Mouse (Mus musculus): ENCODE measurements around the gene Gm11099.

Gm11099 gene

DNA sequence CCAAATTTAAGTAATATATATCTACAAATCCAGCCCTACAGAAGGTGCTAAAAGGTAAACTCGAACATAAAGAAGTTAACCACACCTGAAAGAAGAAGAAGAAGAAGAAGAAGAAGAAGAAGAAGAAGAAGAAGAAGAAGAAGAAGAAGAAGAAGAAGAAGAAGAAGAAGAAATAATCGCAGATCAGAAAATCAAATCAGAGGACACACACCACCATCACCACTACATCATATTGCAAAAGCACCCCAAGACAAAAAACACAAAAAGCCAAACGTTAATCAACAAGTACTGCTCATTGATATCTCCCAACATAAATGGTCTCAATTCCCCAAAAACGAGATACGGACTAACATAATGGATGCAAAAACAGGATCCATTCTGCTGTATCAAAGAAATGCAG, at the start of gene Gm11099:
Gene Gm11099 (plus strand): TSS at position 301 of the 400 bp plus-strand sequence.
- no peak for DNase-seq (ENCODE audit: low spot score in 2 of 2)

DNA sequence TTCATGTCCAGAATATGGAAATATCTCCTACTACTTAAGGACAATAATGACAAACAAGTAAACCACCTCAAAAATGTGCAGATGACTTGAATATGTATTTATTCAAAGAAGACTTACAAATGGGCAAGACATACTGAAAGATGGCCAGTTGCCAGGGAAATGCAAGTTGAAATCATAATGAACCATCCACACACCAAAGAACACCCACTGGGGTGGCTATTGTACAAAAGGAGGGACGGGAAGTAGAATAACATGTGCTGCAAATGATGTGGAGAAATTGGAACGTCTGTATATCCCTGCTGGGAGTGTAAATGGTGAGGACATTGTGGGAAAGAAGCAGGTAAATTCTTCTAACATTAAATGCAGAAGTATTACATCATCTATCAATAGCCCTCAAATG, 46.3 kb upstream of the Gm11099 start:
- no peak for DNase-seq (ENCODE audit: low spot score in 2 of 2)

DNA sequence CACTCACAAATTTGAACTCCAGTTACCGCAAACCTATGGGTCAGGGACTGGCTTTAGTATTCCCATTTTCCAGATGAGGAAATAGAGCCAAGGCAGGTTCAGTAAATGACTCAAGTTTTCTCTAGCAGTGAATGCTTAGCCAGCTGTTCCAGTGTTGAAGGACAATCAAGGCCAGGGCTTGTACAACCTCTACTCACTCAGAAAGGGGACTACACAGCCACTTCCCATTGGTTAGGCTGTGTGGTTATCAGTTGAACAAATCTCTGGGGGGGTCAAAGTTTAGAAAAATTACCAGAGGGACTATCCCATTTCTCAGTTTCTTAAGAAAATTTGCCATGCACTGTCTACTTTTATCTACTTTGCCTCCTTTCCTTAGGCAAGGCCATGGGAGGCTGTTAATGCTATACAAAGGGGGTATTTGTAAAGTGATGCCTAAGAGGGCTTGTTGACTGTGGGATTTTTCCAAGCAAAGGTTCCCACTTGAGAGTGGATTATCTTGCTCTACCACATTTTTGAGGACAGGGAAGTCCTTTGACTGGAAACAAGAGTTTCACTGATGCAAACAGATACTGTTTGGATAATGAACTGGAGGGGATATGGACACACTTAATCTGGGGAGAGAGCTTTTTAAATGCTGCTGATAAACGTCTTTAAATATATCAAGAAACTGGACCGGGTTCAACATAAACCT, 30.2 kb upstream of the Gm11099 start:
- no peak for DNase-seq (ENCODE audit: low spot score in 2 of 2)

- DNase-seq (ENCODE audit: low spot score in 2 of 2) = peak in 1 of 2 experiments; percentile 15
These were observed 29.1 kb upstream of the Gm11099 start for GRCm38 (mm10) chr2:58829981-58830742.

GRCm38 (mm10) chr2:58832253-58832980, 26.8 kb upstream of the Gm11099 start:
- DNase-seq (ENCODE audit: low spot score in 2 of 2) = no peak

- DNase-seq (ENCODE audit: low spot score in 2 of 2) = no peak
These were observed 18.2 kb upstream of the Gm11099 start for GRCm38 (mm10) chr2:58841021-58841420.

DNA sequence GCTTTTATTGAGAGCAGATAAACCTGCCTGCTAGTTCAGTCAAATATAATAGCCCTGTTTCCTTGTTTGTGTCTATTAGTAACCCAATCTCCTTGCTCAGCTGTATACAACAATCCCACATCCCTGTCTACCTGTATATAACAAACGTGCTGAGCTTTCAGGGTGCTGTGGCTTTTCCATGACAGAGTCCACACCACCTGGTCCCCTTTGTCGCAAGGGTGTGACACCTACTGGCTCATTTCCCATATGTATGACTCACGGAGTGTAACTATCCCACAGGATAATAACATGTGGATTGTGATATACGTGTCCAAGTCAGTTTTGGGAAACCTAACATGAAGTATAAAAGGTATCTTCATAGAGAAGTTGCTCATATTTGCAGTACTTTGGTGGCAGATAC, 16.8 kb upstream of the Gm11099 start:
- no peak for DNase-seq (ENCODE audit: low spot score in 2 of 2)

GRCm38 (mm10) chr2:58844499-58844898, 14.7 kb upstream of the Gm11099 start:
- no peak for DNase-seq (ENCODE audit: low spot score in 2 of 2)

- no peak for DNase-seq (ENCODE audit: low spot score in 2 of 2)
These were observed 20.6 kb downstream of the Gm11099 start for GRCm38 (mm10) chr2:58879876-58880275.

GRCm38 (mm10) chr2:58905057-58905456, 45.8 kb downstream of the Gm11099 start:
- DNase-seq (ENCODE audit: low spot score in 2 of 2) = no peak

GRCm38 (mm10) chr2:58906814-58907516, 47.7 kb downstream of the Gm11099 start:
- DNase-seq (ENCODE audit: low spot score in 2 of 2) = no peak

DNA sequence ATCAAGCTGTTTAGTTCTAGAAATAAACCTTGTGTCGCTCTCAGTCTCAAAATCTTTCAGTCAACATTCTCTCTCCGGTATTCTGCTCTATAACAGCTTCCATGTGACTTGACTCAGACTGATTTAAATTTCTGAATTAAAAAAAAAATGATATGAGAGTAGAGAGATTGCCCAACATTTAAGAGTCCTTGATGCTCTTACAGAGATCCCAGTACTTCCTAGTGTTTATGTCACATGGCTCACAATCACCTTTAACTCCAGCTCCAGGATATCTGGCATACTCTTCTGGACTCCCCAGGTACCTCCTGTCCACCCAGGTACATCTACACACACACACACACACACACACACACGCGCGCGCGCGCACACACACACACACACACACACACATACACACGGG, 53.1 kb downstream of the Gm11099 start:
- DNase-seq (ENCODE audit: low spot score in 2 of 2) = no peak

DNA sequence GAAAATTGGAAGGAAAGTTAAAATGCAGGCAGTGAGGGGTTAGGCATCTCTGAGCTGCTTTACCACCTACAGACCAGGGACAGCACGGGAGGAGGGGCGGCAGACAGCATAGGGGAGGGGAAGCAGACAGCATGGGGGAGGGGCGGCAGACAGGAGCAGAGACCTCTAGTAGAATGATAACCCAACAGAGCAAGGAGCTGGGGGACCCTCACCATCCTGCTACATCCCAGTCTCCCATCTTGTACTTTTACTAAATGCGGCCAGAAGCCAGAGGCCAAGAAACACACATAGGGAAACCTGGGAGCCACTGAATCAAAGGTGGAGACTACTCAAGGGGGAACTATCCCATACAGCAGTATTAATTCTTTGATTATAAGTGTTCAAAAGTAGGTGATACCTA, 59.1 kb downstream of the Gm11099 start:
- DNase-seq (ENCODE audit: low spot score in 2 of 2) = no peak

- peak in 1 of 2 experiments; percentile 29 for DNase-seq (ENCODE audit: low spot score in 2 of 2)
These were observed 66.3 kb downstream of the Gm11099 start for GRCm38 (mm10) chr2:58925551-58925950.

DNA sequence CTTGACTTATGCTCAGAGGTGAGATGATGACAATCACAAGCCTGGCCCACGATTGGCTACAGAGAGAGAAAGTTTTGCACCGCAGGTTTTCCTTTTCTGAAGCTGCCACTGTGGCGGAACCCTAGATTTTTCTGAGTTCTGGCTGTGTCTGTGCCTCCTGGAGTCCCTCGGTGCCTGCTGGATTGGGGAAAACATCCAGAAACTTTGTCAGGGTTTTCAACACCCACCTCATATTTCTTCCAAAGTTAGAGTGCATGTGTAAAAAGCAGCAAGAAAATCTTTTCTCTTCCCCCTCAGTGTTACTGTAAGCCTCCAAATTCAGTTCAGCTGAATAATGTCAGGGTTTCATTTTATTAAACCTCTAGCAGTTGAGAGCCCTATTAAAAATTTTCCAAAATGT, 82.1 kb downstream of the Gm11099 start:
- peak; percentile 13 to 14 for DNase-seq (ENCODE audit: low spot score in 2 of 2)

DNA sequence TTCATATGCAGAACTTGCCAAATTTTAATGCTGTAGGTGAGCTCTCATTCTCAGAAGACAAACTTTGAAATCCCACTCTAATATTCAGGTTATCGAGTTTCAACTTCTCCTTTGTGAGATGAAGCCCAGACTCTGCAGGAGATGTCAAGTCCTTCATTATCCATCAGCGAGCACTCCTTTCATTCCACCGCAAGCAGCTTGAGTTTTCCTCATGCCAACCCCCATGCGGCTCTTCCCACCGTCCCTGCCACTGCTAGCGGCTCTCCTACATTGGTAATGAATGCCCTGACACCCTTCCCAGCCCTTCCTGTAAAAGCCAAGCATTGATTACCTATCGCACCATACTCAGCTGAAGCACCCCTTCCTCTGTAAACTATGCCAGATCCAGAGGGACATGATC, 89.6 kb downstream of the Gm11099 start:
- DNase-seq (ENCODE audit: low spot score in 2 of 2) = no peak

- DNase-seq (ENCODE audit: low spot score in 2 of 2) = no peak
These were observed 92.9 kb downstream of the Gm11099 start for GRCm38 (mm10) chr2:58952101-58952500.

DNA sequence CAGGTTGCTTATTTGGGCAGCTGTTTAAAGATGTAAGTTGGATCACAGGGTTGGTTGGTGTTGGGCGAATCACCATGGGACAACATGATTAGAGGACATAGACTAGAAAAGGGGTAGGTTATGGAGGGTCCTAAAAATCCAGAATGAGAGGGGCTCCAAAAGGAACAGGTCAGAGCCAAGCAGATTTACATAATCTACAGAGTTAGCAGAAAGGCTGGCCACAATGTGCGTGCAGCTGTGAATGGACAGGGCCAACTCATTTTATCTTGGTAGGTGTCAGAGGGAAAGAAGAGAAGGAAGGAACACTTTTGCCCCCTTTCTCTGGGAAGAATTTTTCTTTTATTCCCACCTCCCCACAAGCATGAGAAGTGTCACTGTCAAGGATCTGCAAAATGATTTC, 97.1 kb downstream of the Gm11099 start:
- DNase-seq (ENCODE audit: low spot score in 2 of 2) = no peak

GRCm38 (mm10) chr2:58956770-58957300, 97.6 kb downstream of the Gm11099 start:
- no peak for DNase-seq (ENCODE audit: low spot score in 2 of 2)
